Mouse (Mus musculus): ENCODE data around the gene Nmnat3.

DNA sequence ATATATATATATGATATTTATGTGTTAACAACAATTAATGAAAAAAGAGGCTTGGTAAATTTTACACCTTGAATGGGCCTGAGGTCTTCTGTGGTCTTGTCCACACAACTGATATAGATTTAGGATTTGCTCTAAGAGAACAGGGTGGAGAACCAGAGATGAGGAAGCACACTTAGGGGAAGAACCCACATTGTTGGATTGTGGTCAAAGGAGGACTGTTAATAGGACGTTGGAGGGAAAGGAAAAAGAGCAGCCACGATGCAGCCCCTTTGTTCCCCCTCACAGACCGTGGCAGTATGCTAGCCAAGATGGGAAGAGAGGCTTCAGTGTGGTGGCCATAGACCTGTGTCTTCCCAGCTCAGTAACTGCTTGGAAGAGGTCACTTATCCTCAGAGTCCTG lies 11.5 kb downstream of the Nmnat3 start:
- no peak for TF ChIP-seq CTCF (IDR thresholded peaks at IDR 0.05; ENCODE audit: low read depth)
- TF ChIP-seq EP300 (IDR thresholded peaks at IDR 0.05; ENCODE audit: low read depth), result no peak

Data from liver, postnatal 0 days (tissue).